Mouse (Mus musculus) Patski (cell line): ENCODE results near the gene Vps13c. TPM values are rescaled to one million over a fixed set of nuclear protein-coding genes. Genes with fewer than 3 reads are reported as not detected.

Source experiments
- ATAC-seq: fragments of 100-300 bp; one replicate; pipeline ENCODE4 v1.8.0; 2021
- CTCF ChIA-PET: fragments of 350-600 bp; sonication (Branson Sonifier 250); formaldehyde crosslinking; loops from one replicate; lab custom pipeline; 2022; ENCODE audit warnings: inconsistent platforms; lab: Charles Lee
- POLR2A ChIA-PET: fragments of 350-600 bp; sonication (Branson Sonifier 250); formaldehyde crosslinking; loops from one replicate; lab custom pipeline; 2022; ENCODE audit warnings: antibody characterized with exemption, inconsistent platforms; lab: Charles Lee
- DNase-seq: peaks from one replicate; pipeline ENCODE4 v3.0.0-alpha.2; 2011; ENCODE audit warnings: low read depth, low spot score
- H3K27me3 ChIP-seq: fragments of 371-371 bp; one replicate; pipeline ENCODE4 v1.5.1; 2021
- CTCF ChIP-seq: fragments of 100-300 bp; IDR thresholded peaks from one replicate; pipeline ENCODE4 v1.5.1; 2021
- in situ Hi-C: fragments of 300-500 bp; cut with MboI; formaldehyde crosslinking; loops from 3 replicates; pipeline ENCODE4 v1.11.1; 2018; ENCODE audit warnings: low pct_unique_long_range_greater_than_20kb, mixed read lengths
- polyA plus RNA-seq: library from polyadenylated mRNA; unstranded; gene quantifications from one replicate; pipeline ENCODE4 v1.2.3, GENCODE M21; 2021

Gene Vps13c
- polyA plus RNA-seq, 1 experiment from 2014 or later, result 81.0 TPM

DNA sequence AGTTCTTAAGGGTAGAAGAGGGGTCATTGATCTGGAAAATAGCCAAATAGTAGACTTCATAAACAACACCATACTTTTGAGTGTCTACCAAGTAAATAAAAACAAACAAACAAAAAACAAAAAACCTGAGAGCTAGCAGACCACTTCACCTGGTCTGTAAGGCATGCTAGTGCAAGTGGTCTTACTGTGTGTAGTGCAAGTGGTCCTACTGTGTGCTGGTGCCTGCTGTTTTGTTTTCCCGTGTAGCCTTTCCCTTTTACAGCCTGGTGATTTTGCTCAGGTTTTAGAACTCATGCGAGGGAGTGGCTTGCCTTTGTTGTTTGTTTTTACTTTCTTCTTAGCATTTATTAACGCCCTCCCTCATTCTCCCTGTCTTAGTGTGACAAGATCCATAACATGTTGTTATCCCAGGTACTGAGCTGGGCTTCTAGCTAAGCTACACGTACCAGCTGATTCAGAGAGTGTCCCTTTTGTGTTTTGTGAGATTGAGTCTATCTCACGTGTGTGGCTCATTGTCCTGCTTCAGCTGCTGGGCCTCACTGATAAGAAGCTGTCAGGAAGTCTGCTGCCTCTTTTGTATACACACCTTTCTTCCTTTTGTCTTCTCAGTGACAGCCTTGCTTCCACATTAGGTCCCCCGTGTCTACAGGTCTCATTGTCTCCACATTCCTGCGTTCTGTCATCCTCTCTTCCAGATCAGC is 34.5 kb downstream of the Vps13c start:
- ChIA-PET POLR2A (interaction anchor here (1.3 kb wide), 1 partner anchor 10 kb away, joined by 4 read pairs; no protein-coding TSS in a partner anchor), CTCF (interaction anchor here (0.9 to 2.5 kb wide), 8 partner anchors 8 to 46 kb away, joined by 3 to 12 read pairs (median 5); no protein-coding TSS in a partner anchor)
- H3K27me3 ChIP-seq, result no peaks in the 10 kb centered on the region
- no peak for TF ChIP-seq CTCF
- ATAC-seq (no peak), DNase-seq (no peak)
- in situ Hi-C loops, result loop anchor here (5.0 kb wide), 1 partner anchor 42 kb away; the partner anchor contains the start of gene C2cd4a

DNA sequence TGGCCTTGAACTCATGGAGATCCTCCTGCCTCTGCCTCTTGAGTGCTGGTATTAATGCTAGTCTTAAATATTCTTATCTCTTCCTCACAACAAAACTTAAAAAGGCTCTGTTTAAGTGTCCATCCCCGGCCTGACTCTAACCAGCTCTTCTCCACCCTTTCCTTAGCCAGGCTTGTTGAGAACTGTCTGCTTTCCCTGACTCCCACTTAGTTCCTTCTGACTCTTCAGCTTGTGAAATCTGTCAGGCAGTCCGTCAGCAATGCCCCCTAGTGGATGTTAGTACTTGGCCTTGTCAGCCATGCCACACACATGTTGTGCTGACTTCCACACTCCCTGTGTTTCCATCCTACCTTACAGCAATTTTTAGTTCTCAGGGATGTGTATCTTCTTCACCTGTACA is 35.1 kb downstream of the Vps13c start:
- H3K27me3 ChIP-seq, result no peaks in the 10 kb centered on the region
- no peak for ATAC-seq
- no peak for DNase-seq
- in situ Hi-C loops, result loop anchor here (5.0 kb wide), 1 partner anchor 43 kb away; the partner anchor contains the start of gene C2cd4a
- CTCF ChIA-PET, result interaction anchor here (0.9 to 2.3 kb wide), 7 partner anchors 9 to 47 kb away, joined by 3 to 12 read pairs (median 5); no protein-coding TSS in a partner anchor
- POLR2A ChIA-PET, result interaction anchor here (1.3 kb wide), 1 partner anchor 11 kb away, joined by 4 read pairs; no protein-coding TSS in a partner anchor
- TF ChIP-seq CTCF, result peak; percentile 68

DNA sequence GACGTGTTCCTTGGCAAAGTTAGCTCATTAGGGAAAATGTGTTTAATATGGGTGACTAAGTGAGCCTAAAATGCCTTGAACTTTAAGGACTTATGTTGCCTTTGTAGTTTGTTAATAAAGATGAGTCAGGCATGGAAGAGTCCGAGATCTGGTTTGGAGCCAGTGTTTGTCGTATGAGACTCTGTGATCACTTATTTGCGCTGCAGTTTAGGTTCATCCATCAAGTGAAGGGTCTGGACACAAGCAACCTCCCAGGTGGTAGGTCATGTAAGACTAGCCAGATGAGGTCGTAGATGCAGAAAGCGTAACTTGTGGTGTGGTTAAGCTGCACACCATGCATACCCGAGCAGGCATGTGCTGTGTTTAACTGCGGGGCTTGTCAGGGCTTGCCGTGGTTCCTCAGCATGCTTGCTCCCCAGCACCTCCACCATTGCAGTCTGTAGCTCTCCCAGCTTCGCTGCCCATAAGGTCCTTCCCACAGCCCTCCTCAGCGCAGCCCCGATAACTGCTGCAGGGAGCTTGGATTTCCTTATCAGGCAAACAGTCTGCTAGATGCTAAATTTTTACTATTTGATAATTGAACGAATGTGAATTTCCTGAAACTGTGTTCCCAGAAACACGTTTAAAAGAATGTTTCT is 37.0 kb downstream of the Vps13c start:
- in situ Hi-C loops, result loop anchor here (5.0 kb wide), 1 partner anchor 45 kb away; the partner anchor contains the start of gene C2cd4a
- no peak for TF ChIP-seq CTCF
- DNase-seq, result peak; percentile 95
- ATAC-seq, result peak; percentile 94
- ChIA-PET CTCF (interaction anchor here (1.3 to 2.0 kb wide), 2 partner anchors 43 to 49 kb away, joined by 3 to 8 read pairs; no protein-coding TSS in a partner anchor), POLR2A (interaction anchor here (1.0 to 1.1 kb wide), 2 partner anchors 10 kb away, joined by 3 read pairs; no protein-coding TSS in a partner anchor)
- no peaks in the 10 kb centered on the region for H3K27me3 ChIP-seq

DNA sequence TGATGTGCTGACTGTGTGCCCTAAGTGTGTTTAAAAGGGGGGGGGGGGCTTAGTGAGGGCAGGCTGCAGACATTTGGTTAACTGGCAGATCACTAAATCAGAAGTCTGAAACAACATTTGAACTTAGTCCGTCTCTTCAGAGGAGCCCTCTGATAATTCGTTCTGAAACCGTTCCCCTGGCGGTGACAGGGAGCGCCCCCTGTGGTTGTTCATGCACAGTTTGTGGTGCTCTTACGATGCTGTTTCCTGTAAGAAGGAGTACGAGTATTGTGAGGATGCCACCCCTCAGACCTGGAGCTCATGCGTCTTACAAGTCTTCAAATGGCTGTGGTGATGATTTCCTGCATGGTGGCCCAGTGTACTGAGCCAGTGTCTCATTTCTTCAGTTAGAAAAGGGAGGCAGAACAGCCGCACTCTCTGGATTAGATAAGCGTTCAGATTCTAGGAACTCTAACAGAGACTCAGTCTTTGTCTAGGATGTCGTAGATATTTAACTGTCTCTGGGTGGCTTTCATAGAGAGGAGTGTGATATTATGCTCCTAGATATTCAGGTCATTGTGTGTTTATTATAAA is 38.1 kb downstream of the Vps13c start:
- in situ Hi-C loops, result loop anchor here (5.0 kb wide), 1 partner anchor 46 kb away; the partner anchor contains the start of gene C2cd4a
- H3K27me3 ChIP-seq, result no peaks in the 10 kb centered on the region
- DNase-seq (no peak), ATAC-seq (no peak)
- ChIA-PET CTCF (interaction anchor here (2.0 kb wide), 1 partner anchor 50 kb away, joined by 8 read pairs; no protein-coding TSS in a partner anchor), POLR2A (no interaction called here)
- TF ChIP-seq CTCF, result no peak

DNA sequence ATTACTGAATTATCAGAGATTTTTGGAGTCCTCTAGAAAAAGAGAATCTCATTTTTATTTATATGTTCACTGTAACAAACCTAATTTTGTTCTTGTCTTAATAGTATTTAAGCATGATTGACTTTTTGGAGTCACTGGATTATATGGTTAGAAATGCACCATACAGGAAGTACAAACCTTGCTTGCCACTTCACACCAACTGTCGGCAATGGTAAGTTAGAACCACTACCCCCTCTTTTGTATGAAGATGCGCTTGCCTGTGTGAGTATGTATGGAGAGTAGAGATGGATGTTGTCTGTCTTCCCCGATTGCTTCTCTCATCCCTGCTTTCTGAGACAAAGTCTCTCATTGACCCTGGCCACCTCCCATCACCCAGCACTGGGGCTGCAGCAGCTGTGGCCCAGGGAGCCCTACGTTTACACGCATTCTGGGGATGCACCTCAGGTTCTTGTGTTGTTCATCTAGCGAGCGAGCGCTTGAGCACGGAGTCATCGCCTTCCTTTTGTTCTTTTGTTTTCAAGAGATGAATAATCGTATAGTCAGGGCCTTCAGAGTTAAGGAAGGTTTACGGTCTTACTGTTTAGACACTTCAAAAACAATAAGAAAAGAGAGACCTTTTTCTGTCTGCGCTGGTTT is 43.3 kb downstream of the Vps13c start:
- no peak for ATAC-seq

DNA sequence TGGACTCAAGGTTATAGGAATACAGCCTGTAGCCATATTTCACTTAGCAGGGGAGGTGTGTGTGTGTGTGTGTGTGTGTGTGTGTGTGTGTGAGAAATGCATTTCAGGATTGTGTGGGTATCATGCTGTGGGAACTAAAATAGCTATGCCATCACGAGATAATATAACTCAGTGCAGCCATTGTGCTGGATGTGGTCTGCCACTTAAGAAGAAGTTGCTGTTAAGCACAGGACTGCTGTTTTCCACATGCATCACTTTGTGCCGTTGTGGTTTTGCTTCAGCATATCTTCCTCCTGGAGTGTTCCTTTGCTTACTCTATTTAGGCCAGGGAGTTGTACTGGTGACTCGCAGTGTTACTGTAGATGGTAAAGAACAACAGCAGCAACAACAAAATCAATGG is 43.9 kb downstream of the Vps13c start:
- no peak for TF ChIP-seq CTCF
- H3K27me3 ChIP-seq, result no peaks in the 10 kb centered on the region
- ChIA-PET CTCF (no interaction called here), POLR2A (no interaction called here)
- ATAC-seq (no peak), DNase-seq (no peak)
- in situ Hi-C loops, result no loop called here

More for the DNA sequence above, 43.3 kb downstream of the Vps13c start:
- POLR2A ChIA-PET, result no interaction called here
- in situ Hi-C loops, result no loop called here
- DNase-seq, result no peak
- TF ChIP-seq CTCF, result no peak
- CTCF ChIA-PET, result no interaction called here
- no peaks in the 10 kb centered on the region for H3K27me3 ChIP-seq

DNA sequence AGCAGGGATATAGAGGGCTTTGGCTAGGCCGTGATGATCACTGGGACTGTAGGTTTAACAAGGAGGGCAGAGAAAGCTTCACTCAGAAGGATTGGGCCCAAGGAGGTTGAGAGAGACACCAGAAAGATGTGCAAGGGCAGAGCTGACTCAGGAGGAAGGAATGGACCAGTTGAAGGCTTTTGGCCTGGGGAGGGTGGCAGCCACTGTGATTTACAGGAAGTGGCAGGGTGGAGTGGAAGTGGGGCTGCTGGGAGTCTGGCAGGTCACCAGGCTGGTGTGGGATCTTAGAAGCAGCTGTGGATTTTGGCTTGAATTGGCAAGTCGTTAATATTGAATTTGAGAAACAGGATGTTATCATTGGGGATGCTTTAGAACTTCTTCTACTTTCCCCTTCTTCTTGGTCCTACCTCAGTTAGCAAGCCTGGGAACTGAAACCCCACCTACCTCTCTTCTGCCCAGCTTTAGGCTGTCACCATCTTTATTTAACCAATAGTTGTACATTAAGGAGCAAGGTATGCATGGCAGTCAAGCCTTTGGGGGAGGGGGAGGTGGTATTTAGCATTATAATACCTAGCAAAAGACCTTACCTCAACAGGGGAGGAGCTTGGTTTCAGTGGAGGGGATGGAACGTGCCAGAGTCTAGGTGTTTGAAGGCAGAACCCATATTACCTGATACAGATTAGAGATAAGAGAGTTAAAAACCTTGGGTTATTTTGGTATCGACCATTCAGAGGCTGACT is 47.0 kb downstream of the Vps13c start:
- ChIA-PET CTCF (interaction anchor here (1.5 to 2.1 kb wide), 2 partner anchors 41 to 59 kb away, joined by 4 to 10 read pairs; no protein-coding TSS in a partner anchor), POLR2A (interaction anchor here (0.7 to 1.2 kb wide), 2 partner anchors 10 to 47 kb away, joined by 3 read pairs; partner anchors contain the start of gene Vps13c)
- peak; percentile 38 for DNase-seq
- ATAC-seq, result peak; percentile 57
- no peak for TF ChIP-seq CTCF
- in situ Hi-C loops, result no loop called here
- no peaks in the 10 kb centered on the region for H3K27me3 ChIP-seq

DNA sequence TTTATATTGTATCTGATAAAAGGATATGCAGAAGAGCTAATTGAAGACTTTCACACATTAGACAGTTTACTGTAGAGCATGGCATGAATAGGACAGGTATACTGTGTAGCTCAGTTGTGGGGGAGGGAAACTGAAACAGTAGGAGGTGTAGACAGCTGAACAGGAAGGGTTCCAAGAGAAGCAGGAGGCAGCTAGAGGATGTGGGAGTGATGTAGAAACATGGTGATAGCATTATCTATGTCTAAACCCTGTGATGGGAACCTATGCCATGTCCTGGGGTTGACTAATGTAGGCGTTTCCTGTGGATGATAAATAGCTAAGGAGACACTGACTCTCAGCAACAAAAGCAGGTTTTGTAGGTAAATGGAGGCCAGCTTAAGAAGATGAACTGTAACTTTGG is 53.3 kb downstream of the Vps13c start:
- ChIA-PET CTCF (no interaction called here), POLR2A (no interaction called here)
- DNase-seq, result no peak
- no peak for TF ChIP-seq CTCF
- H3K27me3 ChIP-seq, result no peaks in the 10 kb centered on the region
- no peak for ATAC-seq
- in situ Hi-C loops, result no loop called here

DNA sequence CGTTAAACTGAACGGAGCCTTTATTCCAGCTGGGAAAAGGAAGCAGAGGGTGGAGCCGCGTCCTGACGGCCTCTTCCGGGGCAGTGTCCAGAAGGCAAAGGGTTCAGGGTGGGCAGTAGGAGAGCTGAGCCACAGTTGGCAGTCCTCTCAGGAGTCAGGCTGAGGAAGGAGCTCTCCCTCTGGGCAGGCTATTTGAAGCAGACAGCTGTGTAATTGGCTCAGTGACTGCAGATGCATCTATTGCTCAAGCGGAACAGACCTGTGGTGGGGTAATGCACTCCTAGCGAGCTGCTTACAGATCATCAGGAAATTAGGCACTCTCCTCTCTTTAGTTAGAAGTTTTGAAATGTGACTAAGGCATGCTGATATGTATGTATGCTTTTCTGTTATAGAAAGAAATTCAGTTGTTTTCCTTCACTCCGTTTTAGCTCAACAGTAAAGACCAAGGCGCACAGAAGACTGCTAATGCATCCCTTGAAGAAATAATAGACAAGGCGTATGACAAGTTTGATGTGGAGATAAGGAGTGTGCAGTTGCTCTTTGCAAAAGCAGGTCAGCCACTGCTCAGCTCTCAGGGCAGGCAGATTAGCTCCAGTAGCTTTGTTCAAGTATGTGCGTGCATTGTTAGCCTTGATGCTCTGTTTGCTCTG is 56.6 kb downstream of the Vps13c start:
- ChIA-PET POLR2A (no interaction called here), CTCF (interaction anchor here (1.3 to 2.0 kb wide), 2 partner anchors 32 to 69 kb away, joined by 3 to 7 read pairs; no protein-coding TSS in a partner anchor)
- H3K27me3 ChIP-seq, result no peaks in the 10 kb centered on the region
- no peak for TF ChIP-seq CTCF
- in situ Hi-C loops, result no loop called here
- no peak for ATAC-seq
- DNase-seq, result no peak
